Mouse (Mus musculus): ENCODE measurements at regions not wholly inside any gene's neighbourhood (a gene's known extent, or its start where the extent isn't known, plus 50 kb on each side); places are given as distances from the start of the nearest gene placed in this dataset.

DNA sequence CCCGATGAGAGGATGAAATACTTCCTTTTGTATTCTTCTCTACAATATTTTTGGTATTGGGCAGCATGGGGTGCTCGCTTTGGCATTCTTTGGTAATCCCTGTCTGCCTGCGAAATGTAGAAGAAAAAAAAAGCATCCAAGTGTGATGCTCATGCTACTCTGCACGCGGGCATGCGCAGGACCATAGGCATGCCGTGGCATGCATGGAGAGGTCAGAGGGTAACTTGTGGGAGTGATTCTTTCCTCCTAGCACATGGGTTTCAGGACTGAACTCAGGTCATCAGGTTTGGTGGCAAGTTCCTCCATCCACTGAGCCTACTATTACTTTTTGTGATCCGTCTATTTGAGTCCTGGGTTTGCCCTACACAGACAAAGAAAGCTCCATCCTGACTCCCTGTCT, 74.3 kb downstream of the Gm525 start:
- no peak for DNase-seq (ENCODE audit: low spot score in 2 of 2)

DNA sequence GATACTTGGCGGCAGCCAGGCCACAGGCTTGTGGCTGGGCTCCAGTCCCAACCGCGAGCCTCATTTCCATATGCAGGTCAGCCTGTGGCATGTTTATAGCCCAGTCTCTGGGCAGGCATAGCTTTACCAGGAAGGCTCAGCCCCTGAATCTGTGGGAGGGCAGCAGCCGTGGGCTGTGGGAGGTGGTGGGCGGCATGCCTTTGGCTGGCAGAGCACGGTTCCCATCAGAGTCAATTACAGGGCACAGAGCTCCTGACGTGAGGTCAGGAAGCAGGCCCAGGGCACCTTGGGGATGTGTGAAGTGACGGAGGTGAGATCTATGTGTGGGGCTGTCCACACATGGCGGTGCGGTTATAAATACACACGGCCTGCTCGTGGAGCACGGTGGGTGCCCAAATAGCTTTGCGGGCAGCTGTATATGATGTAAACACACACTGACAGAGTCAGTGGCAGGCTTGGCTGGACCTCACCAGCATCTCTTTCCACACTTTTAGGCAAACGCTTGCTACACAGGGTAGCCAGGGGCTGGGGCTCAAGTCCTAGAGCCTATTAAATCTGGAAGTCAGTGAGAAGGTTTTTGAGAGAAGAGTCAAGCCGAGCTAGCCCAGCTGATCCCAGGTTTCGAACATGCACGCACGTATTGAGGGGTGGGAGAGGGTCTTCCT, 71.8 kb downstream of the Gm525 start:
- peak in 1 of 2 experiments; percentile 4 for DNase-seq (ENCODE audit: low spot score in 2 of 2)

DNA sequence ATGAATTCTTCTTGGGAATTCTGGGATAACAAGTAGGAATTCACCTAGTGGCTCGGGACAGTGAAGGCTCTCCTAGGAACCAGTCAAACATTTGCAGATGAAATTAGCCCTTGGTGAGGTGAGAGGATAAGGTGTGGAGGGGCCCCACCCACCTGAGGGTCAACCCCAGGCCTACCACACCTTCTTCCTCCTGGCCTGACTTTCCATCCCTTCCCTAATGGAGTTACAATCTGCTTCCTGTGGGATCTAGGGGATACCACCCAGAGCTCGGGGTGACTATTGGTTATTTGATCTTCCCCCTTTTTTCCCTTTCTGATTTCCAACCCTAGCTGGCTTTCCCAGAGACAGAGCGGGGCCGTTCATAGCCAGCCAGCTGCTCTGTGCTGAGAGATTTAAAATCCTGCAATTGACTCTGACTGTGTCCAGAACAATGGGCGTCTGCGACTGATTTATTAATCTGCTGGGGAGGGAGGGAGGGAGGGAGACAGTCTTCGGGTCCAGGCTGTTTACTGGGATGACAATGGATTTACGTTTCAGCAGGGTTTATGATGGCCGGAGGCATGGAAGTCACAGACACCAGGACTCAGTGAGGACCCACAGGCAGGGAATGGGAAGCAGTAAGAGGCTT, 69.0 kb downstream of the Gm525 start:
- no peak for DNase-seq (ENCODE audit: low spot score in 2 of 2)

All from cerebellum, postnatal 4 days (tissue).